Mouse (Mus musculus): ENCODE measurements around the gene Phf24.

- TF ChIP-seq CTCF (IDR thresholded peaks at IDR 0.05; ENCODE audit: control insufficient read depth, insufficient read depth, low read length) (peak; percentile 77), POLR2A (IDR thresholded peaks at IDR 0.05; ENCODE audit: borderline replicate concordance, control insufficient read depth, low read depth, low read length) (no peak)
Observed at GRCm38 (mm10) chr4:42954297-42954696, 37.8 kb downstream of the Phf24 start.

Data from bone marrow, adult 2 months (tissue).